Mouse (Mus musculus) adrenal gland, postnatal 4 days (tissue): ENCODE measurements at regions not wholly inside any gene's neighbourhood (a gene's known extent, or its start where the extent isn't known, plus 50 kb on each side); places are given as distances from the start of the nearest gene placed in this dataset.

Experiments
- DNase-seq, 2 experiments: peaks; one replicate each; pipeline ENCODE4 v3.0.0; 2021 to 2022; ENCODE audit warnings: low spot score in 2 of 2, mixed read lengths in 2 of 2

DNA sequence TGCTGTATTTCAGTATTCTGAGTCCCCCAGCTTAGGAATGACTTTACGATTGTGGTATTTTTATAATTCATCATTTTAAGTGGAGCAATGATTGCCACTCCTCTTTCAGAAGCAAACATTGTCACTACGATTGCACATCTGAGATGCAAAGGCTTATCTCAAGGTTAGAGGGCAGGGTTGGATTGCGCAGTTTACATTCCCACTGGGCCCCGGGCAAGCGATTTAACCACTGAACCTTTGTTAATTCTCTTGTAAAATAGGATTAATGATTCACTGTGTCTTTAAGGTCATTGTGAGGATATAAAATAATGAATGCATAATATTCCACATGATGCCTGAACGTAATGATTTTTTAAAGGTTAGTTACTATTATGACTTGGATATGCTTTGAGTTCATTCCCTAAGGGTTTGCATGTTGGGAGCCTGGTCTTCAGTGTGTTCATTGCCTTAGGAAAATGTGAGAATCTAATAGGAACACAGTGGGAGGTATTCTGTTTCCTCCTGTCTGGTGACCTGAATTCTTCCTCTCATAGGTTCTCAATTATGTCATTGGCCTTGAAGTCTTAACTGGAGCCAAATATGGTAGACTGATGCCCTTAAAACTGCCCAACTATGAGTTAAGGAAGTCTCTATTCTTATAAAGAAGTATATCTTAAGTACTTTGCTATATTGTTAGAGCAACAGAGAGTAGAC lies 1198.4 kb downstream of the Gsdmc2 start:
- DNase-seq, result no peak

DNA sequence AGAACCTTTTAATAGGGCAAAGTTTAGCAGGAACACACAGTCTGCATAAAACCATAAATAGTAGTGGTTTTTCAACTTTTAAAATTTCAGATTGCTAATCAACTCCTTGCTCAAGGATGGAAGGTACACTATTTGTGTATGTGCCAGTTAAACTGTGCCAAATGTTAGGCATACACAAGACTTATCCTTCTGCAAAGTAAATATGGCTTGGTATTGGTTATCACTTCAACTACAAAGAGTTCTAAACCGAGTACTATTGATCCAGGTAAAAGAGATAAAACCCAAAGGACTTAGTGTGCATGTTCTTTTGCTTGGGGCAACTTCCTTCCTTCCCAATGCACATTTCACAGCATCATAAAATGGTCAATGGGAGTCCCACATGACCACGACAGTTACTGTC lies 1200.2 kb downstream of the Gsdmc2 start:
- no peak for DNase-seq

DNA sequence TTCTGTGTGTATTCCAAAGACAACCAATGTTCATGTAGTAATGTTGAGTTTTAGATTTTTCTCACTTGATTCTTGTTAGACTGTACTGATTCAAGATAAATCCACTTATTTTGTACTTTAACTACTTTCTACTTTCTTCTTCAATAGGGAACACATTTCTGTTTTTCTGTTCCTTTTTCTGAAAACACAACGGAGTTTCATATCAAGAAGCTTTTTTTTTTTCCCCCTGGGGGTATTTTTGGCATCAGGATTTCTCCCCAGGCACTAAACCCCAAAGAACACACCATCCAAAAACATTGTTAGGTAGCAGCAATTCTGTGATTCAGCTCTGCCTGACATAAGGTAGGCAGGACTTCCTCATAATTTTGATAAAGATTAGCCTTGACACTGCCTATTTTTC lies 1200.7 kb downstream of the Gsdmc2 start:
- DNase-seq, result no peak

DNA sequence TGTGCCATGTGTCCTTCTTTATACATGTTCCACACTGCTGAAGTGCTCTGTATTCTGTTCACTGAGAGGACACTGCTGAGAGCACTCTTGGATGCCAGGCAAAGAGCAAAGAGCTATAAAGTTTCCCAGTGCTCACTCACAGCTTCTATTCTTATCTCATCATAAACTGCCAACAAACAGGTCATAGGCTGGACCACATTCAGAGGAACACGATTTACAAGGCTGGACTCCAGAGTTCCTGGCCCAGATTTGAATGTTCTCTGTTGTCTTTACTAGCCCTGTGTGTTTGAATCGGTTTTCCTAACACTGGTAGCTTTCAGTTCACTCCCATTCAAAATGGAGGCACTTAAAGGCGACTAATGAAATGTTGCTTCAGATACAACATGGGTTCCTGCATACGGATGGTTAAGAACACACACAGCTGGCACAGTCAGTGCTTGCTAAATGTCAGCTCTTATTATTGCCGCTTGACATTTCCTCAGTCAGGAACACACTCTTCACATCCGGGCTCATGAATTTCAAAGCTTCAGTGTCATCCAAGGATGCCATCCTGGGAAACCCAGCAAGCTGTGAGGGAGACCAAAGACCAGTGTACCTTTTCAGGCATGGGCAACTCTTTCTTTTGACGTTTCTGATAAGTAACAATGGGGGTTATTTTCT lies 1203.8 kb downstream of the Gsdmc2 start:
- DNase-seq, result no peak

DNA sequence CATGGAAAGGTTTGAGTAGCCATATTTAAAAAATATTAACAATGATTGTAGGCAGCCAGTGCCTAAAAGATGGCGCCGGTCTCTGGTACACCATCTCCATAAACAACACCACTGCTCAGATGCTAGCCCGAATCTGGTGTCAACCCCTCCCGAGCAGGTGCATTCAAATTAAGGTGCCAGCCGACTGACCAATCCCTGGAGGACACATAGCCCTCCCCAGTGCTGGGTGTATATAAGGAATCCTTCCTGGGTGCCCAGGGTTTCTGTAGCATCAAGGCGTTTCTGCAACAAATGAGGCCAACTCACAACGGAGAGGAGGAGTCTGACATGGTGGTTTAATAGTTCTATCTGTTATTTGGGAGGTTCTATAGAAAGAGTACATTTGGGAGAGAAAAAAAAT lies 1219.6 kb downstream of the Gsdmc2 start:
- DNase-seq, result no peak

DNA sequence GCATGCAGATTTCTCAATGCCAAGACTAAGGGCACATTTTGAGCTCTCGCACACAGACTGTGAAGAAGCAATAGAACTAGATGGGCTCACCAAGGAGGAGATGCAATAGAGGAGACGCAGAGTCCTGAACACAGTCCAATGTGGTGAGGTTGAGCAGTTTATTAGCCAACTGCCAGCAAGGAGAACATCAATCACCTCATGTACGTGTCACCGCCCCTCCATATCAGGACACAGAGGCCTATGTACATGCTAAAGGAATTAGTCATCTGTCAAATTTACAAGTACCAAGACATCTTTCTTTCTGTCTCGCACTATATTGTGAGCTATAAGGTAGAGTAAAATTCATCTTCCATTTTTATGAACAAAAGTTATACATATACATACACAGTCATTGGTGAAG lies 1228.9 kb downstream of the Gsdmc2 start:
- DNase-seq, result no peak

DNA sequence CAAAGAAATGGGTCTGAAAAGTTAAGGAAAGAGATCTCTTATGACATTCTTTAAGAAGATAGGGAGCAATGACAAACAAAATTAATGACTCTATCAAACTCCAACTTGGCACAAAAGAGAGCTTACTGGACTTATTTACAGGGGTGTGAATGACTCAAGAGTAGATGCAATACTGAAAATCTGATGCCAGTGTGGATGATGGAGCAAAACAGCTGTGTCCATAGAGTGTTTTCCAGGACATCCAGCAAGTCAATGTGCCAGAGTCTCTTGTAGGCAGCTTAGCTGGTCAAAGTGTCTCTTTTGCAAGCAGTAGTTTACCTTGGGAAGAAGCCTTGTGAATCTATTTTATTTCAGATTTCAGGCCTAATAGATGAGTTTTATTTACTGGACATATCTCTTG lies 1248.2 kb downstream of the Gsdmc2 start:
- no peak for DNase-seq

DNA sequence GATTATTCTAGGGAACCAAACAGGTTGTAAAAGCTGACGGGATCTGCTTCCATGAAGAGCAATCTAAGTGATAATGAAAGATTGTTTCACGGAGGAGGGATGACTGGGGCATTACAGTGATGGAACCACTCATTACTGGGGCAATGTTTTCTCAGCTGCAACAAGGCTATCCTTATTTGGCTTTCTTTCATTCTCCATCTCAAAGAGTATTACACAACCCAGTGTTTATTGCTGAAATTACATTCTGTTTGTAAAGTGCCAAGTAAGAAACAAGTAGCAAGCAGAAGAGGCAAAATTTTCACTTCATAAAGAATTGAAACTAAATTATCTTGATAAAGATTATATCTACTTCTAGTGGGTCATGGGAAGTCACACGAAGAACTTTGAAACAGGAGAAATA lies 1256.4 kb downstream of the Gsdmc2 start:
- DNase-seq, result no peak

DNA sequence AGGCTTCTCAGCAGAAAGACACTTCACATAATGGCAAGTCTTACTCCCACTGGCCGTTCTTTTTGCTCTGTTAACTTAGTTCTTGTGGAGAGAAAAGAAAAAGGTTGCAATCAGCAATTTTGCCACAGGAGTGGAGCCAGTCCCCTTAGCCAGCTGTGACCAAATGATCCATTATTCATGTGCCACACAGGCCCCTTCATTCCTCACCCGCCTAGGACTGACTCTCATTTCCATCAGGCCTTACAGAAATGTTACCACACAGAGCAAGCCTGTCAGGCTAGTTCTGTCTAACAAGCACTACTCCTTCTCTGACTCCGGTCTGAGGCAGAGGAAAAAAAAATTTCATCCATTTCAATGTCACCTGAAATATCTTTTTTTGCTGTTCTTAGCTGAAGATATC lies 1266.2 kb downstream of the Gsdmc2 start:
- DNase-seq, result no peak

DNA sequence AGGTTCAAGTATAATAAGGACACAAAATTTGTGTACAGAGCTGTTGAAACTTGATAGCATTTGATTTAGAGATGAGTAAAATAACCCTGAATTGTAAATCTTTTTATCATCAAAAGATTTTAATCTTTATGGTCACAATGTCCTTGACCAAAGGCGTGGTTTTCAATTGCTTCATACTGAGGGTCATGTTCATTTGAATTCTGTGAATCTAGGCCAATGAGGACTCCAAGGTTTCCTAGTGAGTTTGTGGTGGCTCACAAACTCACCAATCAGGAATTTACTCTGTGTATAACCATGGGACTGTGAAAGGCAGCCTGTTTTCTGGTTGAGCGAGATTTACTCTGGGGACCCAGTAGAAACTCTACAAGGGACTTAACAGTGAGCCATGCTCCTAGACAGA lies 1269.2 kb downstream of the Gsdmc2 start:
- DNase-seq, result no peak

DNA sequence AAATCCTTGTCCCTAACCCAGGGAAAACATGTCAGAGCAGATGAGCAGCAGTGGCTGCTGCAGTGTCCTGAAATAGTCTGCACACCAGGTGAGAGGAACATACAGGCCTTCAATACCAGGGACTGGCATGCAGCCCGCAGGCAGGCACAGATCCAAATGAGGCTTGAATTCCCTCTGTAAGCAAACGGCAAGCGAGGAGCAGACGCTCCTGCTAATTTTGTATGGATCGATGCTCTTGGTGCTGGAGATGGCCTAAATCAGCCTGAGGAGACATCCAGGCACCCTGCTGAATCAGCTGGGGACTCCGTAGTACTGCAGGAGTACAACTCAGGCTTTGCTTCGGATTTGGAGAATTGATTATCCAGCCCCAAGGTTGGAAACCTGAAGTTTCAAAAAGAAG lies 1273.2 kb downstream of the Gsdmc2 start:
- no peak for DNase-seq

DNA sequence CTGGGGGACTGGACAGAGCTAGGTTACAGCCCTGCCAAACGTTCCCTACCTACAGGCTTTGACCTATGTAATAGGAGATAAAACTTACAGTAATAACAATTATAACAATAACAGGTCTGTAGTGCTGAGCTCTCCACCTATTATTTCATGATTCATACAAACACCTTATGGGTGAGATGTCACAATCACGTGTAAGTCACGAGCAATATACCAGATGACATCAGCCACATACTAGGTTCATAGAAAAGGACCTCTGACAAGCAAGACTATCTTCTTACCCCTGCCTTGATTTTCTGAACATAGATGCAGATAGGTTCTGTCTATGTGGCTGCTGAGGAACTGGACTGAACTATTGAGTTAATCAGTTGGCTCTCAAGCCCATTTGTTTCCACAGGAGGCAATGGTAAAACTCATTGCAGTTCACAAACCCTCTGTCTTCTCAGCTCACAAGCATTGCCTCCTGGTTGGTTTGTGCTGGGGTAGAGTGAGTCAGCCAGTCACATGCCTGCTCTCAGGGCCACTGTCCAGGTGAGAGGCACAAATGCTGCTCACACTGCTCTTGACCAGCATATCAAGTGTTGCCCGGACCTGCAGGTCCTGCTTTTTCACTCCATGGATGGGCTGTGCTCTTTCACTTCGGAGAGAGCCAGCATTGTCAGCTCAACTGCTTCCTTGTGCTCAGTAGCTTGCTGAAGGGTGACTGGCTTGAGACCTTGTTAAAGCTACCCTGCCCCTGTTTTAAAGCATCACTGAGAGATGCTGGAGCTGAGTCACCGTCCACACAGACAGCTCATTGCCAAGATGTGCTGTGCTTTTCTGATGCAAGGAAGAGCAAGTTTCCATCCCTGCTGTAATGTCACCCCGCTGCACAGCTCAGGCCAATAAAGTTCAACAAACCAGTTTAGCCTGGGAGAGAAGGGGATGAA lies 1275.9 kb downstream of the Gsdmc2 start:
- DNase-seq, result no peak

DNA sequence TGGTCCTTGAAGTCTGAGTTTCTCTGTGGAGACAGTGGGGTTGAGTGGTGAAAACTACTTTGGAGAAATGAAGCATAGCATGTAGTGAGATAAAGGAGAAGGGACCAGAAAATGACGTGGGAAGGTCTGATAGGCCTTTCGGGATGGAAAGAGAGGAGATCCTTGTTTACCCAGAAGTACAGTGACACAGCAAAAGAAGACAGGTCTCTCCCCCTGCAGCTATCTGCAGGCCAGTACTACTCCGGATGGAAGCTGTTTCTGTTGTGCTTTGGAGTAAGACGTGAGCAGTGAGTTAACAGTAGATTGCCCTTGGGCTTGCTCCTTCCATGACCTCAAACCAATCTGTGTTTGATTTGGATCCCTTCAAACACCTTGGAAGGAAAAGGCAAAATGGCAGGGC lies 1277.5 kb downstream of the Gsdmc2 start:
- no peak for DNase-seq

DNA sequence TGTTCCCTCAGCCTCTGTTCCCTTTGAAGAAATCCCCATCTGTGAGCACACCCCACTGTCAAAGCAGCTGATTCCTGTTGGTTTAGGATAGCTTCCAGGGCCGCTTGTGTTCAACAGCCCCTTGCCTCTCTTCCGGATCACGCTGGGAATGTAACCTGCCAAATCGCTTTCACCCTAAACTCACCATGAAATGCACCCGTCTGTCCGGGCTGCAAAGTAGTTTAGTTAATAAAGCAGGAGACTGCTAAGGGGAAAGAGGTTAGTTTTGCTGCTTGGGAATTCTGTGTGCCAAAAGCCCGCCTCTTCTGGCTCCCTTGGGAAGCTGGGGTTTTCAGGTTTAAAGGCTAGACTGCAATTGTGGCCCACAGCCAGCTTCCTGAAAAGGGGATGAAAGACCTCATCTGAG lies 1278.9 kb downstream of the Gsdmc2 start:
- no peak for DNase-seq

DNA sequence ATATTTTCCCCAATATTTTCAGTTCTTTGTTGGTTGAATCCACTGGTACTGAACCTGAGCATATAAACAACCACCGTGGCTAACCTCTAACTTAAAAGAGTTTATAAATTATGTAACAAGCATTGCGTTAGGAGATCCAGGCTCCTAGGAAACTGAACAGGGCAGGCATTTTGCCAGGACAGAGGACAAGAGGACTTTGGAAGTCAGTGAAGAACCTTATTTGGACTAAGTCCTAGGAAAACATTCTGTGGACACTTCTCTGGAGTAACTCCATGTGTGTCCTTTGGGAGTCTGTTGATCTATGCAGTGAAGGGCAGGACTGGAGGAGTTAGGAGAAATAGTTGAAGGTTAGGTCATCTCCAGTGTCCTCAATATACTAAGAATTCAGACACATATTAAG lies 1311.7 kb downstream of the Gsdmc2 start:
- DNase-seq, result peak in 1 of 2 experiments; percentile 4

DNA sequence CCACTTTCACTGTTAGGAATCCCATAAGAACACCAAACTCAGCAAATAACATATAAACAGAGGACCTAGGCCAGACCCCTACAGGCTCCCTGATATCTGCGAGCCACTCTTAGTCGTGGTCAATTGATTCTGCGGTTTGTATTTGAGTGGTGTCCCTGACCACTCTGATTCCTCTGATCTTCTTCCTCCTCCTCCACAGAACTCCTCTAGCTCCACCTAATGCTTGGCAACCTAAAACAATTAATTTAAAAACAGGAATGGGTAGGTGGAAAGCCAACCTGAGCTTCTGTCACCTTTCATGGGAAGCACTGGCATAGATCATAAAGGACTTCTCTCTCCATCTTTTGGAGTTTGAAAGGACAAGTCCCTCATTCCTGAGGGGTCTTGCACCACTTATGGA lies 1316.0 kb downstream of the Gsdmc2 start:
- DNase-seq, result no peak

DNA sequence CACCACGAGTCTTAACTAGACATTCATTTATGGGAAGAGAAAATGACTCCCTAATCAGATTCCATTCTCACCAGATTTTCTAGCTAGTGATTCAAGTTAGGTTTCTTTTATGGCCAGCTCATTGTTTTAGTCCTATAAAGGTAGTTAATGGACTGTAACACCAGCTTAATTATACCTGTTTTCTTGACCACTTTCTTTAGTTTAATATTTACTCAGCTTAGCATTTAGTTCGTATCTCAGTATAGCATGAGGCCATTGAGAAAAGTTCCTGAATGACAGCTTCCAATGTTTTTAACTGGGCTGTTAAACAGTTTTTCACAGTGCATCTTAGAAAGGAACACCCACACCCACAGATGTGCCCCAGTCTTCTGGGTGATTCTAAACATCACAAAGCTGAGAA lies 1320.3 kb downstream of the Gsdmc2 start:
- DNase-seq, result no peak

DNA sequence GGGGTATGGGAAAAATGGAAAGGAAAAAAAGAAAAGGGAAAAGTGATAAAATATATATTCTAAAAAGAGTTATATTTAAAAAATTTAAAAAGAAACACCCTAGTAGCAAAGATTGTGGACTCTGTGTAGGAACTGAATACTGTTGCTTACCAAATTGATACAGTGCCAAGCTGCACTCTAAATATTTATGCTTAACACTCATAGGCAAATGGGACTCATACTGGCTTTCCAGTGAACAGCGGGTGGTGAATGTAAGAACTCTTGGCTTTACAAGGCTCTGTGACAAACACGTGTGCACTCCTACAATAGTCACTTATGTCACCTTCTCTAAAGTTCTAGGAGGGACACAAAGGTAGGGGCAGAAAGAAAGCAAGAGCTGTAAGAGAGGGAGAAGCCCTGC lies 1320.8 kb downstream of the Gsdmc2 start:
- no peak for DNase-seq

DNA sequence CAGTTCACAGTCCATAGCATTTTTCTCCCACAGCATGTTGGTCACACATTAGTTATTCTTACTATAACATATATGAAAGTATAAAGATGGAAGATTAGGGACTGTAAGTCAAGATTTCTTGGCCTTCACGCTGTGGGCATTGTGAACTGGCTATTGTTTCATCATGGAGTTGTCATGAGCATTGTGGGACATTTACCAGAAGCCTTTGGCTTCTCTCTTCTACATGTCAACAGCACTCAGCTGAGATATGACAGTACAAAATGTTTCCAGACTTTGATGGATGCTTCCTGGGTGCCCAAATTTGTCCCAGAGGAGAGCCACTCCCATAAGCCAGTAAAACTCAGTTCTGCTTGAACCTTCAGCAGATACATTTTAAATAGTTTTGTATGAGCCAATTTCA lies 1331.5 kb downstream of the Gsdmc2 start:
- no peak for DNase-seq

DNA sequence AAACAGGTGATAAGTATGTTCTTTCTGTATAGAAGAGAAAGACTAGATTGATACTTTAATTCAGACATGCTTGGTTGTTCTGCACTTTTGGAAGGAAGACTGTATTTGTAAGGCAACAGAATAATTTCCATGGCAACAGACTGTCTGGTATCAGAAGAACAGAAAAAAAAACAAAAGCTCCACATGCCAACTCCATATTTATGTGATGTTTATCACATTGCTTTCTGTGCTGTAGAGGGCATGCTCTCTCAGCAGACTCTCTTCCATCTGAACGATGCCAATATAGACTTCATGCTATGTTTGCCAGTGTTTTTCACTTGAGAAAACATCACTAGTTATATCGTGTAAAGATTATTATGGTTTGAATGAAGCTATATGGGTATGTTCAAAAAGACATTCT lies 1333.5 kb downstream of the Gsdmc2 start:
- no peak for DNase-seq

DNA sequence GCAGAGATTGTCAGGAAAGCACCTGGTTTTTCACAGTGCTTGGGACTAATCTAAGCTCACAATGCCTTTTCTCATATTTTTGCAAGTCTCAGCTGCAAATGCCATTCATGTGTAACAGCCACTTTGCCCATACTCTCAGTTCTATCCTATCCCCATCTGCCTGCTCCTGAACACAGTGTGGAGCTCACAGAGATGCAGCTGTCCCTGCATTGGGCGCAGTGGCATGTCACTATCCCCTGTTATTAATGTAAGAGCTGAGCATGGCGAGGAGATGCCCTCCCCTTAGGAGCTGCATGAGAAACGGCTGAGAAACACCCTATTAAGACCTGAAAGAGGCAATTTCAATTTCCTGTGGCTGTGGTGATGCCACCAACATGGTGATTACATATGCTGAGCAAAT lies 1341.1 kb downstream of the Gsdmc2 start:
- DNase-seq, result no peak

DNA sequence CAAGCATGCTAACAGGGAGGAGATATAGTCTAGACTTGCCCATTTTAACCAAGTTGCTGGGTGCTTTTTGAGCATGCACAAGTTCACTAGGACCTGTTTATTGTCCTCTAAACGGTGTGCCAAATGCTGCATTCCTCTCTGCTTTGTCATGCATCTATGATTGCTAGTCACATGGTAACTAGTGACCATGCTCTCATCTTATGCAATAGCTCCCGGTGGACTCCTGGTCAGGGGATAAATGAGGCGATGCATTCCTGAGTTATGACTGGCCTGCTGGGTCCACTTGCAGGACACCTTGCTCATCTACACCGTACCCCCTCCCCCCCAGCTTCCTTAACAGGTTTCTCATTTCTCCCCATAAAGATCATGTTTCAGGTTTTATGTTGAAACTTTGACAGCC lies 1344.0 kb downstream of the Gsdmc2 start:
- no peak for DNase-seq
